In the genomic region with DNA sequence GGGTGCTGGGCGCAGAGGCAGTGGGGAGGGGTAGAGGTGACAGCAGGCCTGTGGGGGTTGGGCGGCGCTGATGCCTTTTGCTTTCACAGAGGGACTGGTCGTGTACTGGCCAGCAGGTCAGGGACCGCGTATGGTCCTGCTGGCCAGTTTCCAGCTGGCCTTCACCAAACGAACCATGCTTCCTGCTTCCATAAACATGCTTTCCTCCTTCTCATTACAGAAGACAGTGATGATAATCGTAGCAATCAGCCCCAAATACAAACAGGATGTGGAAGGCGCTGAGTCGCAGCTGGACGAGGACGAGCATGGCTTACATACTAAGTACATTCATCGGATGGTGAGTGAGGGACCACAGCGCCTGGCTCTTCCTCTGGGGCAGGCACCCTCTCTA, we compare ENCODE assay signal across 9 mouse cellular contexts. TPM values are rescaled to one million over a fixed set of nuclear protein-coding genes. Genes with fewer than 3 reads are reported as not detected.
DNase-seq lines count a peak whose midpoint lies in the region; TF ChIP-seq lines count a peak whose summit lies in the region.
"Had no signal": no experiment of that assay in that cellular context is flagged by ENCODE, and none has a peak within 500 bp of the region (broad histone marks: within the 10 kb centered on the region; RNA-seq: fewer than 3 reads in every experiment).

No protein-coding gene starts in this region.

- no peak overlapping the region for H3K9ac ChIP-seq in heart, adult 2 months (ENCODE audit: low read depth, low read length)

- peak overlapping the region; percentile 24; the same call in 1 of the 2 replicates for H3K27ac ChIP-seq in heart, adult 2 months

- 27% methylated on average over 14 of the region's 14 CpGs for WGBS in heart, adult 2 months

- no peak for TF ChIP-seq CTCF in brain, embryonic 14.5 days (IDR thresholded peaks at IDR 0.05; ENCODE audit: borderline replicate concordance, extremely low read depth, insufficient read depth, insufficient read length)
- TF ChIP-seq CTCF in heart, adult 2 months (IDR thresholded peaks at IDR 0.05) = no peak

- 0 out of 2 replicates have a peak, but pooled peaks have one; percentile 42 for TF ChIP-seq EP300 in heart, adult 2 months (IDR thresholded peaks at IDR 0.05; ENCODE audit: insufficient read depth, low read depth, low read length)

- H3K4me1 ChIP-seq in heart, adult 2 months (ENCODE audit: control insufficient read depth, insufficient read depth, low read length) = peaks cover 9% of the 10 kb centered on the region

- peak; percentile 67 for DNase-seq in adrenal gland, postnatal 10 days
- no peak for DNase-seq in adrenal gland, postnatal 4 days (ENCODE audit: low spot score in 2 of 2)
- DNase-seq in brain, embryonic 14.5 days (ENCODE audit: low read depth) = peak; percentile 63
- DNase-seq in heart, adult 2 months = peak; percentile 61 to 66
- peak; percentile 50 for DNase-seq in kidney, adult 9 months
- peak; percentile 64 for DNase-seq in lung, postnatal 25 days (ENCODE audit: low spot score)
- DNase-seq in thymus, postnatal 14 days = no peak
- DNase-seq in urinary bladder, postnatal 10 days (ENCODE audit: low spot score) = no peak

- no peaks in the 10 kb centered on the region for H3K27me3 ChIP-seq in heart, adult 2 months (ENCODE audit: control insufficient read depth, insufficient read depth, low read length)
- H3K27me3 ChIP-seq: megakaryocyte, embryonic 14.5 days had no signal

- TF ChIP-seq POLR2A in brain, embryonic 14.5 days (IDR thresholded peaks at IDR 0.05; ENCODE audit: borderline replicate concordance, extremely low read depth, insufficient read depth, insufficient read length, poor library complexity, severe bottlenecking) = no peak
- TF ChIP-seq POLR2A in heart, adult 2 months (IDR thresholded peaks at IDR 0.05; ENCODE audit: insufficient read depth, low read depth, low read length) = no peak

- intact Hi-C loops in heart, adult 2 months (cut with DNase I) = no loop called here

- peaks cover 11% of the 10 kb centered on the region for H3K36me3 ChIP-seq in heart, adult 2 months (ENCODE audit: control insufficient read depth, insufficient read depth, low read length)

- H3K4me3 ChIP-seq in heart, adult 2 months = no peak overlapping the region

- H3K79me2 ChIP-seq in heart, adult 2 months (replicated peaks; ENCODE audit: control insufficient read depth, insufficient read depth, low read length) = no peaks in the 10 kb centered on the region

RNA-seq across cellular contexts. Expression of gene Traf3ip2, which starts 33.9 kb away (rescaled TPM):
- 10 to 100 TPM in 1 of 2 experiments, 1 to 10 TPM in 1; 9.9 to 20.0 TPM for total RNA-seq in adrenal gland, postnatal 10 days (2021)
- total RNA-seq in adrenal gland, postnatal 4 days (2021) = 10 to 100 TPM; 24.0 to 24.8 TPM
- 2.8 TPM in 2 replicates for polyA plus RNA-seq in brain, embryonic 14.5 days (2012; rRNA removed)
- 1 to 10 TPM; 5.0 to 6.5 TPM for total RNA-seq in heart, adult 2 months (2021)
- 7.1 and 7.8 TPM in 2 replicates for polyA plus RNA-seq in heart, adult 2 months (2012; rRNA removed)

Comparison
In these comparisons a context has a peak if more than half of its experiments do, and no peak if none do; other contexts are left out.
1. DNase-seq: peak in adrenal gland, postnatal 10 days (single experiment), brain, embryonic 14.5 days (single experiment), heart, adult 2 months (2 of 2), kidney, adult 9 months (single experiment) and lung, postnatal 25 days (single experiment); none in adrenal gland, postnatal 4 days (0 of 2), thymus, postnatal 14 days (single experiment) and urinary bladder, postnatal 10 days (single experiment).